ENCODE assay signal across 31 mouse cellular contexts in the genomic region with DNA sequence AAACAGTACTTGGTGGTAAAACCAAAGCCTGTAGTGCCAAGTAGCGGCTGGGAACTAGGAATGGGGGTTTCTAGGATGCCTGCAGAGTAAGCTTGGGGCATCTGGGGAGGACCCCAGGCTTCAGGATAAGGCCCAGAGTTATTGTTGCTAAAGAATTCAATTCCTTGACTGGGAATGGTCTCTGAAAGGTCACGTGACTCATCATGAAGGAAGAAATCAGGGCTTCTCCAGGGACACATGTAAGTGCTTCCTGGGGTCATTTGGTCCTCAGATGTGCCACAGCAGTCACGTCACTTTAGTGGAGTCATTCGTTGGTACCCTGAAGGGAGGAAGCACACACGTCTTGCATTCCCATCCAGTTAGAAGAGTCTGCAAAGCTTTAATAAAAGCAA.
"Had no signal": no experiment of that assay in that cellular context is flagged by ENCODE, and none has a peak within 500 bp of the region (broad histone marks: within the 10 kb centered on the region; RNA-seq: fewer than 3 reads in every experiment).

No protein-coding gene starts in this region.

- H3K9ac ChIP-seq: limb, embryonic 12.5 days; limb, embryonic 13.5 days; limb, embryonic 15.5 days; liver, embryonic 13.5 days; liver, embryonic 14.5 days; liver, embryonic 15.5 days; liver, postnatal 0 days; lung, embryonic 14.5 days; lung, embryonic 15.5 days; midbrain, embryonic 12.5 days; midbrain, embryonic 13.5 days; midbrain, embryonic 15.5 days; neural tube, embryonic 12.5 days had no signal

- H3K4me2 ChIP-seq: limb, embryonic 12.5 days; limb, embryonic 13.5 days; limb, embryonic 15.5 days; liver, embryonic 11.5 days; liver, embryonic 13.5 days; liver, embryonic 15.5 days; lung, embryonic 14.5 days; lung, embryonic 15.5 days; midbrain, embryonic 11.5 days; midbrain, embryonic 12.5 days; midbrain, embryonic 13.5 days; midbrain, embryonic 15.5 days; neural tube, embryonic 12.5 days had no signal

- H3K9me3 ChIP-seq: limb, embryonic 10.5 days; limb, embryonic 12.5 days; limb, embryonic 13.5 days; limb, embryonic 15.5 days; liver, embryonic 13.5 days; liver, embryonic 15.5 days; lung, embryonic 15.5 days; megakaryocyte, embryonic 14.5 days; midbrain, embryonic 10.5 days; midbrain, embryonic 12.5 days; midbrain, embryonic 13.5 days; midbrain, embryonic 15.5 days; neural tube, embryonic 12.5 days had no signal

- H3K27ac ChIP-seq: left cerebral cortex, adult 2 months; limb, embryonic 10.5 days; limb, embryonic 12.5 days; limb, embryonic 13.5 days; limb, embryonic 15.5 days; liver, embryonic 13.5 days; liver, embryonic 14.5 days; liver, embryonic 15.5 days; lung, embryonic 15.5 days; macrophage; midbrain, embryonic 10.5 days; midbrain, embryonic 12.5 days; midbrain, embryonic 13.5 days; midbrain, embryonic 15.5 days; neural tube, embryonic 12.5 days had no signal

- H3K4me3 ChIP-seq: left cerebral cortex, adult 2 months; limb, embryonic 10.5 days; limb, embryonic 12.5 days; limb, embryonic 13.5 days; limb, embryonic 15.5 days; liver, embryonic 13.5 days; liver, embryonic 15.5 days; lung, embryonic 15.5 days; megakaryocyte, embryonic 14.5 days; midbrain, embryonic 10.5 days; midbrain, embryonic 12.5 days; midbrain, embryonic 13.5 days; midbrain, embryonic 15.5 days; neural tube, embryonic 12.5 days had no signal

- H3K27me3 ChIP-seq: limb, embryonic 12.5 days; limb, embryonic 13.5 days; limb, embryonic 15.5 days; liver, embryonic 13.5 days; liver, embryonic 15.5 days; lung, embryonic 15.5 days; midbrain, embryonic 12.5 days; midbrain, embryonic 13.5 days; midbrain, embryonic 15.5 days; neural tube, embryonic 12.5 days had no signal

- ATAC-seq: lung, postnatal 0 days; midbrain, embryonic 13.5 days; midbrain, embryonic 15.5 days; midbrain, embryonic 16.5 days had no signal

- DNase-seq: left cerebral cortex, postnatal 4 days; liver; liver, embryonic 13.5 days; liver, postnatal 0 days; lung, adult 18-20 months; lung, adult 2 months; lung, embryonic 14.5 days; lung, postnatal 10 days; lung, postnatal 14 days; lung, postnatal 36 days; lung, postnatal 4 days; midbrain, embryonic 14.5 days had no signal

- H3K36me3 ChIP-seq: limb, embryonic 10.5 days; limb, embryonic 12.5 days; limb, embryonic 13.5 days; limb, embryonic 15.5 days; liver, embryonic 13.5 days; liver, embryonic 15.5 days; lung, embryonic 15.5 days; midbrain, embryonic 10.5 days; midbrain, embryonic 12.5 days; midbrain, embryonic 13.5 days; midbrain, embryonic 15.5 days; neural tube, embryonic 12.5 days had no signal

- H3K4me1 ChIP-seq: limb, embryonic 10.5 days; limb, embryonic 12.5 days; limb, embryonic 15.5 days; liver, embryonic 13.5 days; lung, embryonic 15.5 days; midbrain, embryonic 10.5 days; midbrain, embryonic 12.5 days; midbrain, embryonic 13.5 days; midbrain, embryonic 15.5 days; neural tube, embryonic 12.5 days had no signal
